Mouse (Mus musculus) CH12.LX (cell line): ENCODE results near the gene Ndufb3. TPM values are rescaled to one million over a fixed set of nuclear protein-coding genes. Genes with fewer than 3 reads are reported as not detected.

Experiments used
- DNase-seq: peaks from one replicate; pipeline ENCODE4 v3.0.0-alpha.2; 2013; ENCODE audit errors: extremely low read depth
- H3K27ac ChIP-seq: 2 replicates; pipeline ENCODE4 v1.5.1; 2012; ENCODE audit warnings: low read depth, mild to moderate bottlenecking, control low read depth, moderate library complexity; ENCODE audit not compliant: insufficient read depth
- H3K27me3 ChIP-seq: replicated peaks from 2 replicates; pipeline ENCODE3; 2012; ENCODE audit warnings: inconsistent platforms
- H3K36me3 ChIP-seq, 2 experiments: replicated peaks in 1 of 2; 2 replicates each; pipeline versions ENCODE3 to v1.6.1; 2012; ENCODE audit warnings: inconsistent platforms in 1 of 2, low read length in 1 of 2, mild to moderate bottlenecking in 1 of 2, mixed read lengths in 1 of 2, moderate library complexity in 1 of 2; ENCODE audit not compliant: control insufficient read depth in 1 of 2, insufficient read depth in 1 of 2
- H3K4me1 ChIP-seq, 2 experiments: 2 replicates each; pipeline ENCODE4 v1.6.1; 2012; ENCODE audit warnings: inconsistent platforms in 1 of 2, moderate library complexity in 1 of 2; ENCODE audit not compliant: insufficient read depth in 2 of 2, control insufficient read depth in 1 of 2
- H3K4me2 ChIP-seq: 2 replicates; pipeline ENCODE4 v1.6.1; 2012; ENCODE audit warnings: low read depth, mild to moderate bottlenecking, control low read depth; ENCODE audit not compliant: poor library complexity, insufficient read depth, severe bottlenecking
- H3K4me3 ChIP-seq, 3 experiments: fragments of 150-350 bp in 1 of 3; sonication (generic) in 1 of 3; replicated peaks in 1 of 3; 2 replicates each; pipeline versions ENCODE3 to v1.5.1; 2011 to 2012; ENCODE audit warnings: low read depth in 2 of 3, low read length in 2 of 3, mild to moderate bottlenecking in 2 of 3, moderate library complexity in 2 of 3, control low read depth in 1 of 3, improper control_type of control experiment in 1 of 3, inconsistent platforms in 1 of 3, mixed read lengths in 1 of 3; ENCODE audit not compliant: poor library complexity in 1 of 3
- H3K79me2 ChIP-seq: replicated peaks from 2 replicates; pipeline ENCODE4 v1.6.1; 2012; ENCODE audit warnings: mild to moderate bottlenecking, moderate library complexity; ENCODE audit not compliant: control insufficient read depth, poor library complexity, insufficient read depth, severe bottlenecking; ENCODE audit errors: extremely low read depth
- H3K9ac ChIP-seq: 2 replicates; pipeline ENCODE4 v1.6.1; 2012; ENCODE audit warnings: low read depth, mild to moderate bottlenecking, control low read depth, moderate library complexity; ENCODE audit not compliant: insufficient read depth
- H3K9me3 ChIP-seq: replicated peaks from 2 replicates; pipeline ENCODE3; 2012; ENCODE audit warnings: low read length, inconsistent platforms, mixed read lengths
- BHLHE40 ChIP-seq: IDR thresholded peaks from 2 replicates; pipeline ENCODE4 v1.6.1; 2011; ENCODE audit warnings: mild to moderate bottlenecking, low read depth, low read length, improper control_type of control experiment
- CHD1 ChIP-seq: IDR thresholded peaks from 2 replicates; pipeline ENCODE4 v1.6.1; 2012; ENCODE audit warnings: low read depth, low read length, improper control_type of control experiment, inconsistent platforms
- CTCF ChIP-seq, 2 experiments: IDR thresholded peaks in 1 of 2; conservative IDR thresholded peaks in 1 of 2; 2 replicates each; pipeline ENCODE4 v1.5.1; 2011 to 2012; ENCODE audit warnings: low read depth in 2 of 2, low read length in 2 of 2, improper control_type of control experiment in 1 of 2, inconsistent platforms in 1 of 2, mild to moderate bottlenecking in 1 of 2, moderate library complexity in 1 of 2
- E2F4 ChIP-seq: IDR thresholded peaks from 2 replicates; pipeline ENCODE4 v1.6.1; 2011; ENCODE audit warnings: low read depth, low read length, improper control_type of control experiment; ENCODE audit not compliant: insufficient replicate concordance
- EP300 ChIP-seq: IDR thresholded peaks from 2 replicates; pipeline ENCODE4 v1.6.1; 2011; ENCODE audit warnings: low read length, improper control_type of control experiment
- ETS1 ChIP-seq: conservative IDR thresholded peaks from 2 replicates; pipeline ENCODE4 v1.6.1; 2012; ENCODE audit warnings: low read depth, mild to moderate bottlenecking, inconsistent platforms, low read length, improper control_type of control experiment, moderate library complexity
- IRF4 ChIP-seq: IDR thresholded peaks from 2 replicates; pipeline ENCODE4 v1.6.1; 2014; ENCODE audit warnings: low read depth, mild to moderate bottlenecking, inconsistent platforms, low read length, improper control_type of control experiment
- JUN ChIP-seq: IDR thresholded peaks from 2 replicates; pipeline ENCODE4 v1.6.1; 2011; ENCODE audit warnings: low read depth, mild to moderate bottlenecking, low read length, improper control_type of control experiment, moderate library complexity; ENCODE audit not compliant: insufficient read depth
- JUND ChIP-seq: conservative IDR thresholded peaks from 2 replicates; pipeline ENCODE4 v1.6.1; 2011; ENCODE audit warnings: low read depth, low read length, improper control_type of control experiment
- KAT2A ChIP-seq: IDR thresholded peaks from 2 replicates; pipeline ENCODE4 v1.6.1; 2012; ENCODE audit warnings: low read length, improper control_type of control experiment, inconsistent platforms; ENCODE audit not compliant: insufficient replicate concordance
- MAFK ChIP-seq: IDR thresholded peaks from 2 replicates; pipeline ENCODE4 v1.6.1; 2011; ENCODE audit warnings: low read length, improper control_type of control experiment; ENCODE audit not compliant: insufficient replicate concordance
- MAX ChIP-seq: IDR thresholded peaks from 2 replicates; pipeline ENCODE4 v1.6.1; 2011; ENCODE audit warnings: low read length, improper control_type of control experiment
- MAZ ChIP-seq: IDR thresholded peaks from 2 replicates; pipeline ENCODE4 v1.6.1; 2012; ENCODE audit warnings: low read depth, mild to moderate bottlenecking, inconsistent platforms, low read length, improper control_type of control experiment, moderate library complexity
- MXI1 ChIP-seq: IDR thresholded peaks from 2 replicates; pipeline ENCODE4 v1.6.1; 2011; ENCODE audit warnings: mild to moderate bottlenecking, low read depth, low read length, improper control_type of control experiment
- MYC ChIP-seq: IDR thresholded peaks from 2 replicates; pipeline ENCODE4 v1.6.1; 2011; ENCODE audit warnings: low read depth, mild to moderate bottlenecking, improper control_type of control experiment, low read length
- NELFE ChIP-seq: IDR thresholded peaks from 2 replicates; pipeline ENCODE4 v1.6.1; 2011; ENCODE audit warnings: low read depth, low read length, improper control_type of control experiment
- NRF1 ChIP-seq: IDR thresholded peaks from 2 replicates; pipeline ENCODE4 v1.6.1; 2014; ENCODE audit warnings: low read depth, mild to moderate bottlenecking, inconsistent platforms, low read length, improper control_type of control experiment, moderate library complexity
- POLR2AphosphoS2 ChIP-seq: IDR thresholded peaks from 2 replicates; pipeline ENCODE4 v1.6.1; 2011; ENCODE audit warnings: low read depth, low read length, improper control_type of control experiment
- RAD21 ChIP-seq: IDR thresholded peaks from 2 replicates; pipeline ENCODE4 v1.6.1; 2011; ENCODE audit warnings: low read depth, mild to moderate bottlenecking, low read length, improper control_type of control experiment, moderate library complexity
- RCOR1 ChIP-seq: conservative IDR thresholded peaks from 2 replicates; pipeline ENCODE4 v1.6.1; 2012; ENCODE audit warnings: low read depth, mild to moderate bottlenecking, inconsistent platforms, low read length, improper control_type of control experiment
- SIN3A ChIP-seq: IDR thresholded peaks from 2 replicates; pipeline ENCODE4 v1.6.1; 2012; ENCODE audit warnings: low read length, improper control_type of control experiment, inconsistent platforms
- TCF12 ChIP-seq: IDR thresholded peaks from 2 replicates; pipeline ENCODE4 v1.6.1; 2014; ENCODE audit warnings: low read depth, mild to moderate bottlenecking, inconsistent platforms, low read length, improper control_type of control experiment
- USF1 ChIP-seq: IDR thresholded peaks from 2 replicates; pipeline ENCODE4 v1.6.1; 2014; ENCODE audit warnings: low read depth, mild to moderate bottlenecking, inconsistent platforms, low read length, improper control_type of control experiment
- ZC3H11A ChIP-seq: IDR thresholded peaks from 2 replicates; pipeline ENCODE4 v1.6.1; 2012; ENCODE audit warnings: low read depth, mild to moderate bottlenecking, inconsistent platforms, low read length, improper control_type of control experiment
- ZKSCAN1 ChIP-seq: IDR thresholded peaks from 2 replicates; pipeline ENCODE4 v1.6.1; 2012; ENCODE audit warnings: low read depth, inconsistent platforms, low read length, improper control_type of control experiment, borderline replicate concordance
- ZMIZ1 ChIP-seq: IDR thresholded peaks from 2 replicates; pipeline ENCODE4 v1.6.1; 2012; ENCODE audit warnings: low read depth, mild to moderate bottlenecking, inconsistent platforms, low read length, improper control_type of control experiment
- ZNF384 ChIP-seq: IDR thresholded peaks from 2 replicates; pipeline ENCODE4 v1.6.1; 2012; ENCODE audit warnings: low read depth, low read length, improper control_type of control experiment, inconsistent platforms
- dilution Hi-C: fragments of 300-500 bp; cut with MboI; formaldehyde crosslinking; loops from 2 replicates; pipeline ENCODE4 v1.14.3; 2020; ENCODE audit warnings: low sequenced_read_pairs; ENCODE audit not compliant: extremely low pct_unique_long_range_greater_than_20kb, extremely low pct_ligation_motif_present
- in situ Hi-C: fragments of 300-500 bp; cut with MboI; formaldehyde crosslinking; loops from 3 replicates; pipeline ENCODE4 v1.14.3; 2019; ENCODE audit warnings: low sequenced_read_pairs, low pct_ligation_motif_present, low pct_unique_long_range_greater_than_20kb, mixed read lengths
- polyA plus RNA-seq: library from polyadenylated mRNA; unstranded; fragments of >175 nt; gene quantifications from 2 replicates; pipeline ENCODE4 v1.2.1, GENCODE M21; 2012; ENCODE audit warnings: low read depth; ENCODE audit not compliant: insufficient read length
- total RNA-seq, 2 experiments: library from RNA; depleted of rRNA; stranded (reverse); fragments of 300-350 nt in 1 of 2; fragments of >200 nt in 1 of 2; gene quantifications; 2 replicates each; pipeline ENCODE4 v1.2.3; 2012 to 2014

The Ndufb3 gene
- total and polyA plus RNA-seq, 3 experiments = 62.9 to 184 (median 139) TPM

DNA sequence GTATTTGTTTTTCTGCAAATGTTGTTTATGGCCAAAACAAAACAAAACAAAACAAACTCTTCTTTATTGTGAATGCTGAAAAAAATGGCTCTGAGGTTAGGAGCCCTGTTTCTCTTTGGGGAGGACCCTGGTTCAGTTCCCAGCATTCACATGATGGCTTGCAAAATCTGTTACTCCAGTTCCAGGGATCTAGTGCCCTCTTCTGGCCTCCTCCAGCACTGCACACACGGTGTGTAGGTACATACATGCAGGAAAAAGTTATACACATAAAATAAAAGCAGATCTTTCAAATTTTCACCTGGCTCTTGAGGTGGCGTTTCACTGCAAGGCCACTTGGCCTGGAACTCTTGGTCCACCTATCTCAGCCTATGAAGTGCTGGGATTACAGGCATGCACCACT, 32.6 kb downstream of the Ndufb3 start:
- no peak overlapping the region for H3K9ac ChIP-seq
- dilution Hi-C loops (no loop called here), in situ Hi-C loops (no loop called here)
- peaks cover 0 to 8% of the 10 kb centered on the region in 2 experiments; a peak in 2 of 4 replicates for H3K4me1 ChIP-seq
- peaks cover 9% of the 10 kb centered on the region for H3K27me3 ChIP-seq
- TF ChIP-seq MAX = no peak
- TF ChIP-seq EP300 = no peak
- TF ChIP-seq CHD1 = no peak
- no peak for TF ChIP-seq TCF12
- TF ChIP-seq SIN3A = no peak
- no peak for TF ChIP-seq MAFK
- no peak for TF ChIP-seq MYC
- TF ChIP-seq KAT2A = no peak
- no peak for TF ChIP-seq MAZ
- TF ChIP-seq ZMIZ1 = no peak
- no peak for TF ChIP-seq ZC3H11A
- no peak for TF ChIP-seq IRF4
- TF ChIP-seq POLR2AphosphoS2 = no peak
- TF ChIP-seq NELFE = no peak
- TF ChIP-seq E2F4 = no peak
- TF ChIP-seq NRF1 = no peak
- no peak for TF ChIP-seq ETS1
- no peak; a peak in 1 of 4 replicates for TF ChIP-seq CTCF (conservative IDR thresholded peaks at IDR 0.05 in 1 of 2, IDR thresholded peaks at IDR 0.05 in 1 of 2; ENCODE audit: low read depth in 2 of 2, low read length in 2 of 2)
- no peak for TF ChIP-seq USF1
- H3K9me3 ChIP-seq = peaks cover 4% of the 10 kb centered on the region
- no peak overlapping the region for H3K4me3 ChIP-seq
- no peak for DNase-seq
- no peaks in the 10 kb centered on the region for H3K36me3 ChIP-seq
- H3K79me2 ChIP-seq = no peaks in the 10 kb centered on the region
- H3K4me2 ChIP-seq = no peak overlapping the region
- no peak overlapping the region for H3K27ac ChIP-seq

DNA sequence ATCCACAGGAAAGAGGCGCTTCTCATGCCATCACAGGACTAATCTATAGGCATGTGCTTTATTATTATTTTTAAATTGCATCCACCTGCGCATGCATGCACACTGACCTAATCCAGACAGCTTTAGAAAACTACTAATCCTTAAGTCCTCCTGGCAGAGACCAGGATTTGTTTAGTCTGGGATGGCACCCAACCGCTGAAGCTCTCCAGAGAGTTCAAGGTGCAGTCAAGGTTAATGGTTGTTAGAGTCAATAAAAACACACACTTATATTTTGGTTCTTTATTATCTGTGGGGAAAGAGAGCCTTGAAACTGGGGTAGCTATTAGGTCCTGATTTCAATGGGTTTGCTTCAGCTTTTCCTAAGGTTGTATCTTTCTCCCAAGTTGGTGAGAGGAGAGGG, 35.1 kb downstream of the Ndufb3 start:
- TF ChIP-seq NRF1 = no peak
- no peak for TF ChIP-seq ZNF384
- no peak for TF ChIP-seq SIN3A
- TF ChIP-seq MAX = no peak
- no peak for TF ChIP-seq MXI1
- TF ChIP-seq RAD21 = no peak
- no peak for TF ChIP-seq ETS1
- TF ChIP-seq ZKSCAN1 = no peak
- TF ChIP-seq JUND = no peak
- TF ChIP-seq JUN = no peak
- TF ChIP-seq RCOR1 = no peak
- no peak for TF ChIP-seq BHLHE40
- H3K4me1 ChIP-seq = peaks cover 0 to 8% of the 10 kb centered on the region in 2 experiments; a peak in 2 of 4 replicates
- H3K9me3 ChIP-seq = peaks cover 4% of the 10 kb centered on the region
- no peak overlapping the region for H3K4me3 ChIP-seq
- peaks cover 13% of the 10 kb centered on the region for H3K27me3 ChIP-seq
- no peak overlapping the region for H3K27ac ChIP-seq
- no peak overlapping the region for H3K9ac ChIP-seq
- no peaks in the 10 kb centered on the region for H3K36me3 ChIP-seq
- dilution Hi-C loops = no loop called here
- no peak overlapping the region for H3K4me2 ChIP-seq
- H3K79me2 ChIP-seq = no peaks in the 10 kb centered on the region
- DNase-seq = no peak
- in situ Hi-C loops = no loop called here
